Mouse (Mus musculus): ENCODE data around the gene Sprr2a1.
"Not testable (repeated sequence)": the region's sequence is repeated elsewhere in the genome, so short reads cannot be mapped to it uniquely, and the experiment has no call there.

Gene Sprr2a1

DNA sequence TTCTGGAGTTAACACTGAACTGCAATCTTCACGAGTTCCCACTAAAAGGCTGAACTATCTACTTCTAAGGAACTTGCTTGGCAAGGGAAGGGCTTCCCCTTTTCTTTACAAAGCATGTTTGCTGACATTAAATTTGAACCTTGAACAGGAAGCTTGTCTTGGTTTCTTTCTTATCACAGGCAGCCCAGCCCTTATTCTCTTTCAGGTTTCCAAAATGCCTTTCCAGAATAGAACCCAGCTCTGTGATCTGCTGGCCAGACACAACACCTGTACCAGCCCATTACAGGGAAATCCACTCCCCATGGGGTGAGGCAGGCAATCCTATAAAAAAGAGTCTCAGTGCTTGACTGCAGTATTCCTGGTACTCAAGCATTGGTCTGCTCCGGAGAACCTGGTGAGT is at the start of gene Sprr2a1, which contains the start of gene Sprr2a2:
Gene Sprr2a1 (plus strand): TSS at position 231 of the 400 bp plus-strand sequence.
Gene Sprr2a2 (plus strand): TSS at position 352 of the 400 bp plus-strand sequence.
- not testable (repeated sequence) for DNase-seq (ENCODE audit: low read depth, low spot score)

GRCm38 (mm10) chr3:92169847-92170246 is 45.8 kb upstream of the Sprr2a1 start:
- DNase-seq (ENCODE audit: low read depth, low spot score) = no peak

DNA sequence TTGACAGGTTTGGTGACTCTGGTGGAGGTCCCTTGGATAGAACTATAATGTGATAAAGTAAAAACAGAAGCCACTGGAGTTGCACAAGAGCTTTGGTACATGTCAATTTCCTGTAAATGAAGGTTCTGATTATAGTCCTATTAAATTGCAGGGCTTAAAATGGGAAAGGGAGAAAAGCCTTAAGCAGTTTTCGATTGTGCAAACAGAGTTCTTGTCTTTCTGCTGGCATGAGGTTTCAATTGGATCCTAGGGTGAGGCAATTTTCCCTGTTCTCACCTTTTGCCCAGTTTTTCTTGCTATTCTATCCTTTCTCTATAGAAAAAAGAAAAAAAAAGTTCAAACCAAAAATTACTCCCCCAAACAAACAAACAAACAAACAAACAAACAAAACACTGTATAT is 38.7 kb upstream of the Sprr2a1 start:
- DNase-seq (ENCODE audit: low read depth, low spot score) = no peak

DNA sequence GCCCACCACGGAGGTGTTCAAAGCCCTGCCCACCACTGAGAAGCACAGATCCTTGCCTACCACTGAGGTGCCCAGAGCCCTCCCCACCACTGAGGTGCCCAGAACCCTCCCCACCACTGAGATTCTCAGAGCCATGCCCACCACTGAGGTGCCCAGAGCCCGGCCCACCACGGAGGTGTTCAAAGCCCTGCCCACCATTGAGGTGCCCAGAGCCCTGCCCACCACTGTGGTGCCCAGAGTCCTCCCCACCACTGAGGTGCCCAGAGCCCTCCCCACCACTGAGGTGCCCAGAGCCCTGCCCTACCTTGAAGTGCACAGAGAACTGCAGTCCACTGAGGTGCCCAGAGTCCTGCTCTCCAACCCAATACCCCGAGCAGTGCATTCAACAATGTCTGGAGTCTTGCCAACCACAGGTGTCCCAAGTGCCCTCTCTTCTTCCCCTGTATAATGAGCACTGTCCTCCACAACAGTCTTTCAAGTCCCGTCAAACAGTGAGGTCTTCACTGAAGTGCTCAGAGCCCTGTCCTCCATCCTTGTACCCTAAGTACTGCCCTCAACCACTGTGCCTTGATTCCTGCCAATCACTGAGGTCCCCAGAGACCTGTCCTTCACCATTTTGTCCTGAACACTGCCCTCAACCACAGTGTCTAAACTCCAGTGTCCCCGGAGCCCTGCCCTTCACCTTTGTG is 19.9 kb upstream of the Sprr2a1 start:
- DNase-seq (ENCODE audit: low read depth, low spot score) = no peak

DNA sequence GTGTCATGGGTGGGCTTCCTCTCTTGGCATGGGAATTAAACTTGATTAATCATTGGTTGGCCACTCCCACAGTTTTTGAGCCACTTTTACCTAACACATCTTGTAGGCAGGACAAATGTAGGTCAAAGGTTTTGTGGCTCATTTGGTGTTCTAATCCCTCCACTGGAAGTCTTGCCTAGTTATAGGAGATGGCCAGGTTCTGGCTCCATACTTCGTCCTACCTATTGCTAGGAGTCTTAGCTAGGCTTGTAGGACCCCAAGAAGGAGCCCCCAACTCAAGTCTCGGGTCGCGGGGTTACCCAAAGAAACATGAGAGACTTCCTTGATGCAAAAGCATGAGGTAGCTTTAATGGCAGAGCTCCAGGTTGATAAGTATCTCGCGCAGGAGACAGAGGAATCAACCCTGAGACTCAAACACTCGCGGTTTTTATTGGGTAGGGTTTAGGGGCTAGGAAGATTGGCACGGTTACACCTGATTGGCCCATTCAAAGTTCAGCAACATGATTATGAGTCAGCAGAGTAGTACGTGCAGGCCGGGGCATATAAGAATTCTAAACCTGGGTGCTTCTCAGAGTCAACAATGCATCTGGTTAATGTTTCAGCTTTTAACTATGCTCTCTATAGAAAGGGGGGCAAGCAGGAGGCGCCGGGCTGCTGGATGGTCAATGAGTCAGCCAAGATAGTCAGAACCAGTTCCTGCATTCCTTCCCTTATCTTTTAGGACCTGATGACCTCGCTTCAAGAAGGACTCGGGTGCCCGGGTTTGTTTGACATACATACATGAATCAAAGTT is 4.3 kb upstream of the Sprr2a1 start:
- DNase-seq (ENCODE audit: low read depth, low spot score) = not testable (repeated sequence)

DNA sequence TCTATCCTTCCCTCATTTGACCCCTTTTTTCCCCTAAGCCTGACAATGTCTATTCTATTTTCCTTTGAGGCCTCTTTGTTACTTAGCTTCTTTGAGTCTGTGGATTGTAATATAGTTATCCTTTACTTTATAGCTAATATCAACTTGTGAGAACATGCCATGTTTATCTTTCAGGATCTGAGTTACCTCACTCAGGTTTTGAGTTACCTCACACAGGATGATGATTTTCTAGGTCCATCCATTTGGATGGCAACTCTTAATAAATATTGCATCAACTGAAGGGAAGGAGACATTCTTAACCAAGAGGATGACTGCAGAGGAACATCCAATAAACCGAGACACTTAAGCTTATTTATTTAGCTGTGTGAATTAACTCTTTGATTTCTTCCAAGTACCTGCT is 3.5 kb upstream of the Sprr2a1 start:
- not testable (repeated sequence) for DNase-seq (ENCODE audit: low read depth, low spot score)

GRCm38 (mm10) chr3:92213651-92214050 is 1.9 kb upstream of the Sprr2a1 start:
- DNase-seq (ENCODE audit: low read depth, low spot score) = not testable (repeated sequence)

GRCm38 (mm10) chr3:92219031-92219430 is 3.4 kb downstream of the Sprr2a1 start:
- not testable (repeated sequence) for DNase-seq (ENCODE audit: low read depth, low spot score)

DNA sequence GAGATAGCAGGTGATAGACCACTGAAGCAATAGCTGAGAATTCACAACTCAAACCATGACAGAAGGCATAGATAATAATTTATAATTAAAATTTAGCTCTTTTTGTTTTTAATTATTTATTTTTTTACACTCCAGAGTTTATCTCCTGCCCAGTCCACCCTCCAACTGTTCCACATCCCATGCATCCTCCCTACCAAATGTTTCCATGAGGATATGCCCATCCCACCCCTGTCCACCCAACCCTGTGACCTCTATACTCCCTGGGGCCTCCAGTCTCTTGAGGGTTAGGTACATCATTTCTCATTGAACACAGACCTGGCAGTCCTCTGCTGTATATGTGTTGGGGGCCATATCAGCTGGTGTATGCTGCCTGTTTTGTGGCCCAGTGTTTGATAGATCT is 8.1 kb downstream of the Sprr2a1 start:
- not testable (repeated sequence) for DNase-seq (ENCODE audit: low read depth, low spot score)

GRCm38 (mm10) chr3:92227410-92227809 is 11.8 kb downstream of the Sprr2a1 start:
- DNase-seq (ENCODE audit: low read depth, low spot score) = not testable (repeated sequence)

- DNase-seq (ENCODE audit: low read depth, low spot score) = not testable (repeated sequence)
Observed at GRCm38 (mm10) chr3:92236463-92237189, 21.0 kb downstream of the Sprr2a1 start.

DNA sequence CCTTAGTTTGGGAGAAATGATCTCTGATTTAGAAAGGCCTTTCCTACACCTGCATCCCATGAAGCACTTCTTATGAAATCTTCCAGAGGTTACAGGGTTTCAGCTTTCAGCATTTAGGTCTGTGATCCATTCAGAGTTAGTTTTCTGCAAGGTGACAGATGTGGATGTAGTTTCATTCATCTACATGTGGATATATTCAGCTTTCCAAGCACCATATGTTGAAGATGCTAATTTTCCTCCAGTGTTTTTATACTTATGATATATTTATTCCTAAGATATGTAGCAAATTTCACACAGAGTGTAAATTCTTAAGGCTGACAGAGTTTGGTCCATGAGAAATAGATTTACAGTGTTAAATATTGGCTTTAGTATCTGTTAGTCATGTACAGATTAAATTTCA is 23.1 kb downstream of the Sprr2a1 start:
- not testable (repeated sequence) for DNase-seq (ENCODE audit: low read depth, low spot score)

GRCm38 (mm10) chr3:92239197-92239596 is 23.6 kb downstream of the Sprr2a1 start:
- not testable (repeated sequence) for DNase-seq (ENCODE audit: low read depth, low spot score)

DNA sequence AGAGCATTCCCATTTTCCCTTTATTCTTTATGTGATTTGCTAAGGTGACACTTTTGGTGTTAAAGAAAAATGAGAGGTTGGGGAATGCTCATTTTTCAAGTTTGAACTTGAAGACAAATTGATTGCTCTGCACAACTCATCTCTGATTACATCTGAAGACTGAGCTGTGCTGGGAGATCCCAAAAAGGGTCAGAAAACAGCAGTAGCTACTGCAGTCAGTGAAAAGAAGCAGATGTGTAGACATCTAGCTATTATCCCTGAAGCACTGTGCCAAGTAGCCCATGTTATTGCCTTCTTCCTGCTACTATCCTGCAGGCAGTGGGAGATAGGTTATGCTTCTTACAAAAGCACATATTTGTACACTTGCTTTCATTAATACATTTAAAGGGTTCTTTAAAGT is 29.2 kb downstream of the Sprr2a1 start:
- DNase-seq (ENCODE audit: low read depth, low spot score) = not testable (repeated sequence)

DNA sequence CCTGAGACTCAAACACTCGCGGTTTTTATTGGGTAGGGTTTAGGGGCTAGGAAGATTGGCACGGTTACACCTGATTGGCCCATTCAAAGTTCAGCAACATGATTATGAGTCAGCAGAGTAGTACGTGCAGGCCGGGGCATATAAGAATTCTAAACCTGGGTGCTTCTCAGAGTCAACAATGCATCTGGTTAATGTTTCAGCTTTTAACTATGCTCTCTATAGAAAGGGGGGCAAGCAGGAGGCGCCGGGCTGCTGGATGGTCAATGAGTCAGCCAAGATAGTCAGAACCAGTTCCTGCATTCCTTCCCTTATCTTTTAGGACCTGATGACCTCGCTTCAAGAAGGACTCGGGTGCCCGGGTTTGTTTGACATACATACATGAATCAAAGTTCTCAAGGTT is 30.6 kb downstream of the Sprr2a1 start:
- DNase-seq (ENCODE audit: low read depth, low spot score) = not testable (repeated sequence)

- DNase-seq (ENCODE audit: low read depth, low spot score) = not testable (repeated sequence)
Observed at GRCm38 (mm10) chr3:92248494-92248893, 32.9 kb downstream of the Sprr2a1 start.

DNA sequence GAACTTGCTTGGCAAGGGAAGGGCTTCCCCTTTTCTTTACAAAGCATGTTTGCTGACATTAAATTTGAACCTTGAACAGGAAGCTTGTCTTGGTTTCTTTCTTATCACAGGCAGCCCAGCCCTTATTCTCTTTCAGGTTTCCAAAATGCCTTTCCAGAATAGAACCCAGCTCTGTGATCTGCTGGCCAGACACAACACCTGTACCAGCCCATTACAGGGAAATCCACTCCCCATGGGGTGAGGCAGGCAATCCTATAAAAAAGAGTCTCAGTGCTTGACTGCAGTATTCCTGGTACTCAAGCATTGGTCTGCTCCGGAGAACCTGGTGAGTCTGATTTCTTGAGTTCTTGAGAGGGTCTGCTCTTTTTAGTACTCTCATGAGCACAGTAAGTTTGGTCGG is 34.9 kb downstream of the Sprr2a1 start:
- DNase-seq (ENCODE audit: low read depth, low spot score) = not testable (repeated sequence)

- DNase-seq (ENCODE audit: low read depth, low spot score) = not testable (repeated sequence)
Observed at GRCm38 (mm10) chr3:92253860-92254259, 38.3 kb downstream of the Sprr2a1 start.

GRCm38 (mm10) chr3:92258526-92258925 is 42.9 kb downstream of the Sprr2a1 start:
- not testable (repeated sequence) for DNase-seq (ENCODE audit: low read depth, low spot score)

- DNase-seq (ENCODE audit: low read depth, low spot score) = not testable (repeated sequence)
Observed at GRCm38 (mm10) chr3:92263462-92263861, 47.9 kb downstream of the Sprr2a1 start.

Measured in 3T3-L1 (cell line).